In the genomic region with DNA sequence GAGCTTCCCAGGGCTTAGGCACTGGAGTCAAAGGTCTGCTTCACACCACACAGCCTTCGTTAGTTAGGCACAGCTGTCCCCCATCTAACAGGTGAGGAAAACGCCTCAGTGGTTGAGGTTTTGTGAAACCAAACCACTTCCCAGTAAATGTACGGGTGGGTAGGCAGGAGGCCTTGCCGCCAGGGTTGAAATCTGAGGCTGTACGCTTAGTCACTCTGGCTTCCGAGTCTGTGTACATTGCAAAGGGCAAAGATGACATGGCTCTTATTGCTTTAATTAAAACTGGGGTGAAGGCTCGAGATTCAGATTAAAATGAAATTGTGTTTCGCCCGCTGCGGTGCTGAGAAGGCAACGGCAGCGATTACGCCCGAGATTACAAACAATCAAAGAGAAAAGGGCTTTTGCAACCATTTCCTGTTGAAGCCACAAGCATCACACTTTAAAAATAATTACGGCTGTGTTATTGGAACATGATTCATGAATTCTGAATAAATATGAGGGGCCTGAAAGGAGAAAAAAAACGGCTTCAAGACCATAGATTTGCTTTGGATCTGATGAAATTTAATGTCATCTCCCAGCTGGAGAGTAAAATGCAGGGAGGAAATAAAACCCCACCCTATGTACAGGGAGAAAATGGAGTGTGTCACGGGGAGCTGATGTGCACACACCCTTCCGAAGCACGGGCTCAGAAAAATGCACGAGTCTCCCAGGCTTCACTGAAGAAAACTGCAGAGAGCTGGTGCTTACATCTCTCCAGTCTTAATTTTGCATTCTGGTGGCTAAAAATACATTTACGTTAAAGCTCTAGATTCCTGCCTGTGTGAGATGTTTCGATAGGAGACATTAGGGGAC, we compare ENCODE assay signal across 10 mouse cellular contexts. TPM values are rescaled to one million over a fixed set of nuclear protein-coding genes. Genes with fewer than 3 reads are reported as not detected.
DNase-seq lines count a peak whose midpoint lies in the region; ATAC-seq lines count a peak whose summit lies in the region.
"Had no signal": no experiment of that assay in that cellular context is flagged by ENCODE, and none has a peak within 500 bp of the region (broad histone marks: within the 10 kb centered on the region; RNA-seq: fewer than 3 reads in every experiment).

No protein-coding gene starts in this region.

- no peak overlapping the region for H3K4me2 ChIP-seq in midbrain, embryonic 11.5 days
- H3K4me2 ChIP-seq in embryonic facial prominence, embryonic 15.5 days (replicated peaks): no peak overlapping the region

- no peaks in the 10 kb centered on the region for H3K27me3 ChIP-seq in midbrain, embryonic 11.5 days (ENCODE audit: control insufficient read depth, insufficient read depth, low read length)
- H3K27me3 ChIP-seq in midbrain, embryonic 10.5 days (ENCODE audit: low read depth, poor library complexity, severe bottlenecking): no peaks in the 10 kb centered on the region
- no peaks in the 10 kb centered on the region for H3K27me3 ChIP-seq in embryonic facial prominence, embryonic 15.5 days

- no peak overlapping the region for H3K4me3 ChIP-seq in midbrain, embryonic 11.5 days (ENCODE audit: low read depth, low read length)
- H3K4me3 ChIP-seq in midbrain, embryonic 10.5 days: no peak overlapping the region
- no peak overlapping the region for H3K4me3 ChIP-seq in embryonic facial prominence, embryonic 15.5 days (replicated peaks)

- H3K27ac ChIP-seq in midbrain, embryonic 11.5 days (ENCODE audit: low read depth, low read length): peak overlapping the region; percentile 7; the same call in 1 of the 2 replicates
- H3K27ac ChIP-seq in midbrain, embryonic 10.5 days (replicated peaks): no peak overlapping the region
- H3K27ac ChIP-seq in embryonic facial prominence, embryonic 15.5 days (replicated peaks): 0 out of 2 replicates have a peak overlapping the region, but pooled peaks have one; percentile 24

- no peaks in the 10 kb centered on the region for H3K9me3 ChIP-seq in midbrain, embryonic 11.5 days (ENCODE audit: control insufficient read depth, low read length)
- H3K9me3 ChIP-seq in midbrain, embryonic 10.5 days (replicated peaks): no peaks in the 10 kb centered on the region
- no peaks in the 10 kb centered on the region for H3K9me3 ChIP-seq in embryonic facial prominence, embryonic 15.5 days (replicated peaks)

- no peaks in the 10 kb centered on the region for H3K4me1 ChIP-seq in midbrain, embryonic 11.5 days (ENCODE audit: control insufficient read depth, insufficient read depth, low read length)
- H3K4me1 ChIP-seq in midbrain, embryonic 10.5 days: no peaks in the 10 kb centered on the region; the same call in 1 of the 2 replicates
- 0 out of 2 replicates have a peak, but pooled peaks cover 8% of the 10 kb centered on the region for H3K4me1 ChIP-seq in embryonic facial prominence, embryonic 15.5 days

- no peak for DNase-seq in midbrain, embryonic 11.5 days (ENCODE audit: low spot score, missing footprints)
- no peak for DNase-seq in midbrain, embryonic 10.5 days (ENCODE audit: low spot score)
- peak; percentile 73 for DNase-seq in thymus, postnatal 14 days
- no peak for DNase-seq in adrenal gland, postnatal 25 days
- no peak for DNase-seq in layer of hippocampus, adult 18-20 months (ENCODE audit: low spot score in 2 of 2)
- DNase-seq: heart, adult 11 months; lung, postnatal 4 days had no signal

- no peak for ATAC-seq in midbrain, embryonic 11.5 days (ENCODE audit: low FRiP score)
- no peak for ATAC-seq in embryonic facial prominence, embryonic 15.5 days (ENCODE audit: insufficient number of reproducible peaks, low FRiP score, low TSS enrichment, low read depth)
- peak; percentile 85 for ATAC-seq in megakaryocyte, adult 5-6 weeks (ENCODE audit: poor library complexity, severe bottlenecking)
- ATAC-seq in erythroid progenitor cell, adult 5-6 weeks (replicated peaks; ENCODE audit: low FRiP score, poor library complexity, severe bottlenecking): no peak

- no peak overlapping the region for H3K9ac ChIP-seq in midbrain, embryonic 11.5 days (ENCODE audit: low read length)
- no peak overlapping the region for H3K9ac ChIP-seq in embryonic facial prominence, embryonic 15.5 days

- 86% methylated on average over 22 of the region's 22 CpGs for WGBS in midbrain, embryonic 11.5 days
- 91% methylated on average over 22 of the region's 22 CpGs for WGBS in midbrain, embryonic 10.5 days
- 52% methylated on average over 22 of the region's 22 CpGs for whole genome bisulfite sequencing in embryonic facial prominence, embryonic 15.5 days

- H3K36me3 ChIP-seq in midbrain, embryonic 11.5 days (ENCODE audit: control insufficient read depth, insufficient read depth, low read length): no peaks in the 10 kb centered on the region
- peaks cover 51% of the 10 kb centered on the region for H3K36me3 ChIP-seq in midbrain, embryonic 10.5 days
- no peaks in the 10 kb centered on the region for H3K36me3 ChIP-seq in embryonic facial prominence, embryonic 15.5 days

RNA-seq across cellular contexts. Expression of a gene that starts 50.5 kb away (rescaled TPM):
- polyA plus RNA-seq in midbrain, embryonic 11.5 days (2014; fragmentation: Nextera tagmentation; extraction: Ambion mirVana): 37.3 and 38.2 TPM in 2 replicates
- 45.5 and 52.3 TPM in 2 replicates for polyA plus RNA-seq in midbrain, embryonic 10.5 days (2016; fragmentation: Nextera tagmentation; extraction: Ambion mirVana)
- 3.1 and 3.7 TPM in 2 replicates for polyA plus RNA-seq in embryonic facial prominence, embryonic 15.5 days (2015; fragmentation: Nextera tagmentation; extraction: Ambion mirVana)
- total RNA-seq in megakaryocyte, adult 5-6 weeks (2015): not detected in 2 replicates
- total RNA-seq in megakaryocyte, adult 5-6 weeks (2017): not detected in 2 replicates
- total RNA-seq in adrenal gland, postnatal 25 days (2021): 2.7 and 3.0 TPM in 2 replicates
- not detected in 2 replicates for total RNA-seq in erythroid progenitor cell, adult 5-6 weeks (2015; ENCODE audit: low replicate concordance)
- total RNA-seq in erythroid progenitor cell, adult 5-6 weeks (2017; ENCODE audit: low replicate concordance): not detected in 2 replicates
- total RNA-seq in layer of hippocampus, adult 18-20 months (2021): 10 to 100 TPM; 27.3 to 27.8 TPM
